Mouse (Mus musculus) midbrain, embryonic 14.5 days (tissue): ENCODE data around the gene Ssbp3. TPM values are rescaled to one million over a fixed set of nuclear protein-coding genes. Genes with fewer than 3 reads are reported as not detected.

Source experiments
- ATAC-seq: fragments of 200-750 bp; cut with Nextera tagmentation; 2 replicates; pipeline ENCODE4 v1.8.0; 2017; ENCODE audit warnings: moderate number of reproducible peaks, moderate library complexity; ENCODE audit not compliant: low FRiP score, low TSS enrichment
- DNase-seq: peaks from one replicate; pipeline ENCODE4 v3.0.0-alpha.2; 2015
- H3K27ac ChIP-seq: fragments of 300-500 bp; sonication (generic); replicated peaks from 2 replicates; pipeline ENCODE4 v1.5.1; 2014; ENCODE audit warnings: mild to moderate bottlenecking, low read depth, low read length, moderate library complexity
- H3K27me3 ChIP-seq: fragments of 300-500 bp; sonication (generic); 2 replicates; pipeline ENCODE4 v1.6.1; 2014; ENCODE audit warnings: low read length, control low read depth, mixed read lengths; ENCODE audit not compliant: control insufficient read depth, insufficient read depth
- H3K36me3 ChIP-seq: fragments of 300-500 bp; sonication (generic); 2 replicates; pipeline ENCODE4 v1.6.1; 2014; ENCODE audit warnings: low read length, control low read depth; ENCODE audit not compliant: control insufficient read depth, insufficient read depth
- H3K4me1 ChIP-seq: fragments of 300-500 bp; sonication (generic); 2 replicates; pipeline ENCODE4 v1.6.1; 2014; ENCODE audit warnings: mild to moderate bottlenecking, antibody characterized with exemption, low read length, control low read depth; ENCODE audit not compliant: control insufficient read depth, insufficient read depth
- H3K4me2 ChIP-seq: fragments of 300-500 bp; sonication (generic); 2 replicates; pipeline ENCODE4 v1.6.1; 2014; ENCODE audit warnings: mild to moderate bottlenecking, low read length, moderate library complexity
- H3K4me3 ChIP-seq: fragments of 300-500 bp; sonication (generic); replicated peaks from 2 replicates; pipeline ENCODE4 v1.5.1; 2014; ENCODE audit warnings: low read depth, low read length
- H3K9ac ChIP-seq: fragments of 300-500 bp; sonication (generic); replicated peaks from 2 replicates; pipeline ENCODE4 v1.6.1; 2014; ENCODE audit warnings: mild to moderate bottlenecking, low read length, moderate library complexity
- H3K9me3 ChIP-seq: fragments of 300-500 bp; sonication (generic); 2 replicates; pipeline ENCODE4 v1.6.1; 2016; ENCODE audit warnings: low read length, control low read depth, mixed read lengths; ENCODE audit not compliant: control insufficient read depth
- WGBS: fragments of 180-500 bp; shearing (Covaris S2); extraction: QIAGEN DNeasy Blood & Tissue Kit; methylation state at CpG from one replicate; pipeline ENCODE4 v1.1.7; 2014; 5-methylcytosine and 5-hydroxymethylcytosine counted together
- polyA plus RNA-seq: library from polyadenylated mRNA; unstranded; fragments of >200 nt; fragmentation: Nextera tagmentation; extraction: Ambion mirVana; gene quantifications from 2 replicates; pipeline ENCODE4 v1.2.1, GENCODE M21; 2014

The Ssbp3 gene
- polyA plus RNA-seq, 1 experiment from 2014 or later, result 147 TPM

DNA sequence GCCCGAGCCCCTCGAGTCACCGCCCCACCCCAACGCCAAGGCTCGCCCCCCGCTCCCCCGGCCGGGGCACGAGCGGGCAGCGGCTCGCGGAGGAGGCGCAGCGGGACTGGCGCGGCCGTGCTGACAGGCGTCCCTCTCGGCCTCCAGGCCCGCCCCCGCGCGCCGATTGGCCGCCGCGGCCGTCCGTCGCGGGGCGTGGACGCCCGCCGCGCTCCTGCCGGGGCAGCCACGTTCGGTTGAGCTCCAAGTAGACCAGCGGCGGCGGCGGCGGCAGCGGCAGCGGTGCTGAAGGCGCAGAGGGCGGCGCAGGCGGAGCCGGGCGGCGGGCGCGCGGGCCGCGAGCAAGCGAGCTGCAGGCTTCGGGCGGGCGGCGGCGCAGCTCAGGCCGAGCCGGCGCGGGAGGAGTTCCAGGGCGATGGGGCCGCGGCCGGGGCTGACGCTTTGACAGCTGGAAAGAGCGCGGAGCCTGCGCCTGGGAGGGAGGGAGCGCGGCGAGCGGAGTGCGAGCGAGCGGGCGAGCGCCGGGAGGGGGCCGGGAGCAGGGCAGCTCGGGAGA, 823 bp downstream of the Ssbp3 start:
- DNase-seq, result peak; percentile 98
- H3K4me3 ChIP-seq, result peak overlapping the region; percentile 100
- no peaks in the 10 kb centered on the region for H3K9me3 ChIP-seq
- H3K27me3 ChIP-seq, result no peaks in the 10 kb centered on the region
- peak overlapping the region; percentile 99 for H3K9ac ChIP-seq
- H3K4me1 ChIP-seq, result peaks cover 57% of the 10 kb centered on the region
- WGBS, result 1% methylated on average over 85 of the region's 89 CpGs
- peak overlapping the region; percentile 96 for H3K4me2 ChIP-seq
- peak overlapping the region; percentile 99 for H3K27ac ChIP-seq
- H3K36me3 ChIP-seq, result peaks cover 23% of the 10 kb centered on the region
- peak; percentile 90 for ATAC-seq

DNA sequence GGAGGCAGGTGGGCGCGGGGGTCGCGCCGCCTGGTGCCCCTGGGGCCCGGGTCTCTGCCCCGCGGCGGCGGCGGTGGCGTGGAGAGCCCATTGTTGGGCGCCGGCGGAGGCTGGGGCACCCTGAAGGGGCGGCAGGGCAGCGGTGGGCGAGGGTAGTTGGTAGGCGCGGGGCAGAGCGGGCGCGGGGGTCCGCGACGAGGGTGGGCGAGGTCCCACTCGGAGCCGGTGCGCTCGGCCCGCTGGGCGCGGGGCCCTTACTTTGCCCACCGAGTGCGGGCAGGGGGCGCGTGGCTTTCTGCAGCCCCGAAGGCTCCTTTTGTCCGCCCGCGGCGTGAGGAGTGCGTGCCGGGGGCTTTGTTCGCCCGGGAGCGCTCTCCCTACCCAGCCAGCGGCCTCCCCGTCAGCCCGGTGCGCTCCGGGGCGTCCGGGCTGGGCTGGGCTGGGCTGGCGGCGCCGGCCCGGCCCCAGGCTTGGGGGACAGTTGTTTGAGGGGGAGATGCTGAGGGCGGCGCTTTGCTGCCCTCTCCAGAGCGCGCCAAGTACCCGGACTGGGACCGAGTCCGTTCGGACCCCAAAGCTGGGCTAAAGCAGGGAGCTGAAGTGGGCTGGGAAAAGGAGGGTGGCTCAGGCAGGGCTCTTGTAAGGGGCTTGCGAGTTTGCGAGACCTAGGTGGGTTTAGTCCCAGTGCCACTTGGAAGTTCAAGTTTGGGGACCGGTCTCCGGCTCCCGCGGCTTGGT, 1.6 kb downstream of the Ssbp3 start:
- no peaks in the 10 kb centered on the region for H3K9me3 ChIP-seq
- peaks cover 63% of the 10 kb centered on the region for H3K4me1 ChIP-seq
- DNase-seq (peak; percentile 59), ATAC-seq (peak; percentile 14; the same call in 1 of the 2 replicates)
- H3K27me3 ChIP-seq, result no peaks in the 10 kb centered on the region
- WGBS, result under 1% methylated on average over 48 of the region's 73 CpGs
- peak overlapping the region; percentile 96 for H3K4me2 ChIP-seq
- H3K27ac ChIP-seq, result peak overlapping the region; percentile 99
- peak overlapping the region; percentile 99 for H3K9ac ChIP-seq
- H3K4me3 ChIP-seq, result peak overlapping the region; percentile 100
- H3K36me3 ChIP-seq, result peaks cover 31% of the 10 kb centered on the region

DNA sequence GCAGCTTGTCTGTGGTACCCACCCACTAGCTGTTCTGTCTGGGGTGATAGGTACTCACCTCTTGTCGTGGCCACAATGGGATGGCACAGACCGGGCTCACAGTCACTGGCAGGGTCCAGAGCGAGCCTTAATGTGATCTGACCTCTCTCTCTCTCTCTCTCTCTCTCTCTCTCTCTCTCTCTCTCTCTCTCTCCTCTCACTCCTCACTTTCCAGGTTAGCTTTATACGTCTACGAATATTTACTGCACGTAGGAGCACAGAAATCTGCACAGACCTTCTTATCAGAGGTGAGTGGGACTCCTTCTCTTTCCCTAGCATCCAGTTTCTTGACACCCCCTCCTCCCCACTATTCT, 2.2 kb downstream of the Ssbp3 start:
- 2% methylated on average over 6 of the region's 6 CpGs for WGBS
- H3K4me3 ChIP-seq, result peak overlapping the region; percentile 100
- peak overlapping the region; percentile 99 for H3K9ac ChIP-seq
- H3K27me3 ChIP-seq, result no peaks in the 10 kb centered on the region
- H3K4me2 ChIP-seq, result peak overlapping the region; percentile 96
- ATAC-seq, result no peak
- H3K36me3 ChIP-seq, result peaks cover 36% of the 10 kb centered on the region
- DNase-seq, result no peak
- H3K27ac ChIP-seq, result peak overlapping the region; percentile 99
- H3K9me3 ChIP-seq, result no peaks in the 10 kb centered on the region
- H3K4me1 ChIP-seq, result peaks cover 59% of the 10 kb centered on the region

DNA sequence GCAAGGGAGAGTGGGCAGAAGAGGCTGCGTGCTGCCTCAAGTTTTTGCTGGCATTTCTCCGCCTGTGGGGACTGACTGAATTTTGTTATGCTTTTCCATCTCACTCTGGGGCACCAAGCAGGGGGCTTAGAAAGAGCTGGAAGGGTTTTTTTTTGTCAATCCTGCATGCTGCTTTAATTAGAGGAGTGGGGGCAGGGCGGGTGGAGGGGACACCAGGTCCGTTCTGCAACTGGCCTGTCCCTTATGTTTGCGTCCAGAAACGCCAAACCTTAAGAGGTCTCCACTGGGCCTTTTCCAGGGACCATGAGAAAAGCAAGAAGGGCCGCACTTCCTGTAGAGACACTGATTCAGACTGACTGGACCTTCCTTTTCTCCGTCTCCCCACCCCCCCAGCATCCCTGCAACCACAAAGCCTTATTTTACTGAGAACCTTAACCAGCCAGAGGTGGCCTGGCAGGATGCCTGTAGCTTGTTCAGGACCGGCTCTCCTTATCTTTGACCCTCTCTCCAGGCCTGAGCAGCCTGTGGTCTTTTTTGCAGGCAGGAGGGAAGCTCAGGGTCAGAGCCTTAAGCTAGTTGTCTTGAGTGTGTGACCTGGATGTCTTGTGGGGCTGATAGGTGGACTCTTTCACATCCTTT, 3.0 kb downstream of the Ssbp3 start:
- ATAC-seq (no peak), DNase-seq (no peak)
- Histone ChIP-seq H3K9me3 (no peaks in the 10 kb centered on the region), H3K4me1 (peaks cover 52% of the 10 kb centered on the region), H3K36me3 (peaks cover 44% of the 10 kb centered on the region), H3K4me3 (peak overlapping the region; percentile 100), H3K27ac (no peak overlapping the region), H3K9ac (peak overlapping the region; percentile 99), H3K4me2 (peak overlapping the region; percentile 96), H3K27me3 (no peaks in the 10 kb centered on the region)
- 11% methylated on average over 9 of the region's 9 CpGs for WGBS

DNA sequence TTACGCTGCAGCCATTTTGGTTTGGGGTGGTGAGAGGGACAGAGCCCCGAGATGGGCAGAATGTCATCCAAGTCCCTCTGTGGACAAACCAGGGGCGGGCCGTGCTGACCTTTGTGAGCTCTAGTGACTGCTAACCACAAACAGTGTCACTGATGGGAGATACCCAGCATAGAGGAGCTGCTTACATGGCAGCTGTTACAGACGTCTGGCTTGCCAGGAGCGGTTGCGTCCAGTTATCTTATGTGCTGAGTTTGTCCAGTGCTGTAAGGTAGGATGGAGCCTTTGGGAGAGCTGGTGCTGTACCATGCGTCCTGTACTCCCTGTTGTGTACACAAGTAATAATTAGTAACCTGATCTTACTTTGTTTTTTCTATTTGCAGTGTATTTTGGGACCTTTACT, 4.8 kb downstream of the Ssbp3 start:
- Histone ChIP-seq H3K27me3 (no peaks in the 10 kb centered on the region), H3K4me2 (peak overlapping the region; percentile 96), H3K9me3 (no peaks in the 10 kb centered on the region), H3K27ac (no peak overlapping the region), H3K9ac (peak overlapping the region; percentile 99; the same call in 1 of the 2 replicates), H3K36me3 (peaks cover 58% of the 10 kb centered on the region), H3K4me1 (peaks cover 38% of the 10 kb centered on the region), H3K4me3 (peak overlapping the region; percentile 100)
- no peak for ATAC-seq
- no peak for DNase-seq
- WGBS, result 76% methylated on average over 8 of the region's 8 CpGs

DNA sequence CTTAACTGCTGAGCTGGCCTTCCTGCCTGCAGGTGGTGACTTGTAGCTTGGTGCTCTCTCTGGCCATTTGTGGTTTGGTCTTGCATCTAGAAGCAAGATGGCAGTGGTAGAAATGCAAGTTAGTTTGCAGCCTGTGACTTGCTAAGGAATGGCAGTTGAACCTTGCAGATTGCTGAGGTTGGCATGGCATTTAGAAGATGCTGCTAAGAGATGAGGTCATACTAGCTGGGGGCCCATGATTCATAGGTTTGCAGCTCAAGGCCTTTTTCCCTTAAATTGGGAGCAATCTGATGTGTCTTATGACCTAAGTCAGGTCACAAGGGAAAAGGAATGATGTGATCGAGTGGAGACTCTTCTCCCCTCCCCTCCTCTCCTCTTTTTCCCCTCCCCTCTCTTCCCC, 7.8 kb downstream of the Ssbp3 start:
- Histone ChIP-seq H3K4me3 (no peak overlapping the region), H3K4me1 (peaks cover 53% of the 10 kb centered on the region), H3K9me3 (no peaks in the 10 kb centered on the region), H3K36me3 (peaks cover 83% of the 10 kb centered on the region), H3K27me3 (no peaks in the 10 kb centered on the region), H3K27ac (no peak overlapping the region), H3K4me2 (no peak overlapping the region), H3K9ac (no peak overlapping the region)
- ATAC-seq (no peak), DNase-seq (no peak)
- WGBS, result 40% methylated on average over 1 of the region's 1 CpGs

DNA sequence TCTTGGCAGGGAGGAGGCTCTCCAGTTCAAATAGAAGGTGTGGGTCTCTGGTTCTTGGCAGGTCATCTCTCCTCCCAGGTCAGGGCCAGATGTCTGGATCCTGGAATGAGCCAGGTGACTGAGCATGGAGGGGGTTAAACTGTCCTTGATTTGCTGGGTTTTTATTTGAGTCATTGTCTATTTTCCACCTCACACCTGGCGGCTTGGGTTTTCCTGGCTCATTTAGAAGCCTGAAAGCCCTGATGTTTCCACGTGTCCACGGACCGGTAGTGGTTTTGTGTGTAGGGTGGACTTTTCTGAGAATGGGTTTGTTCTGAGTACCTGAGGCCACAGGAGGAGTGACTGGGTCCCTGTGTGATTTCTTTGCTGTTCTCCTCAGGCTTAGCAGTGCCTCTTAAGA, 9.6 kb downstream of the Ssbp3 start:
- no peak for DNase-seq
- Histone ChIP-seq H3K27ac (no peak overlapping the region), H3K27me3 (no peaks in the 10 kb centered on the region), H3K4me3 (no peak overlapping the region), H3K36me3 (peaks cover 91% of the 10 kb centered on the region), H3K4me1 (peaks cover 34% of the 10 kb centered on the region), H3K9me3 (no peaks in the 10 kb centered on the region), H3K4me2 (no peak overlapping the region), H3K9ac (no peak overlapping the region)
- WGBS, result 93% methylated on average over 4 of the region's 4 CpGs
- no peak for ATAC-seq

DNA sequence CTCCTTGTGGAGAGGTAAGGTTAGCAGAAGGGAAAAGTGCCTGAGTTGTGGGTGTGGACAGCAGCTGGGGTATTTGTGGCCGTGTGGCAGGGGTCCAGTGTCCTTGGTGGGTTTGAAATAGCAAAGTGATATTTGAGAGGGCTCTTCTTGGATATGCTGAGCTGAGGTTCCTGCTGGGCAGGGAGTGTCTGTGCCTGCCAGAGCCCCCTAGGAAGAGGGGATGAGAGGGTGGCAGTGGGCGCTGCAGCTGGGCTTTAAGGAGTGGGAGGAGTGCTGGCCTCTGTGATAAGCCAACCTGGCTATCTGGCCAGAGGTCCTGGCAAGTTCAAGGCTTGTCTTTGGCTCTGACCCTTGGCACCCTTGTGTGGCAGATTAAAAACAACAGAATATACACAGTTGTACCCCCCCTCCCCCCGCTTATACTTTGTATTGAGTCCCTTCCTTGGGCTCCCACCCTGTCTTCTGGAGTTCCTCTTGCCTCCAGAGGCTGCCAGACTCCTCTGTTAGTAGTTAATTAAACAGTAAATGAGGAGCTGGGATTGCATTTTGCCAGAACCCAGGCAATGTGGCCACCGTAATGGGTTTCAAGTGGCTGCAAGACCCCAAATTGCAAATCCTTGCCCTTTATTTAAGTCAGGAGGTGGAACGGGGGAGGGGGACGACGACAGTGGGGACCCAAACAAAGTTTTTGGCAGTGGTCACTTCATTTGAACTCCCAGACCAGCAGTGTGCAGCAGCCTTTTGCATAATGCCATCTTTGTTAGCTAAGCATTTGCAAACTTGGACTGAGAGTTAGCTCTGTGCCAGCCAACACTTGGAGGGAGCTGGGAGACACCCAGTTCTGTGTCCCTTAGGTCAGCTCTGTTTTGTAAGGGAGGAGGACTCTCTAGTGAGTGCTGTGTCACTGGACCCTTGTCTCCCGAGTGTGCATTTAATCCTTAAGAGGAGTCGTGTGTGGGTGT, 11.2 kb downstream of the Ssbp3 start:
- Histone ChIP-seq H3K9me3 (no peaks in the 10 kb centered on the region), H3K36me3 (peaks cover 91% of the 10 kb centered on the region), H3K4me3 (no peak overlapping the region), H3K4me1 (peaks cover 29% of the 10 kb centered on the region), H3K4me2 (peak overlapping the region; percentile 15; the same call in 1 of the 2 replicates), H3K27me3 (no peaks in the 10 kb centered on the region), H3K9ac (no peak overlapping the region), H3K27ac (no peak overlapping the region)
- WGBS, result 56% methylated on average over 9 of the region's 9 CpGs
- DNase-seq (peak; percentile 39), ATAC-seq (no peak)
